21 mouse cellular contexts compared by ENCODE assay signal in the genomic region with DNA sequence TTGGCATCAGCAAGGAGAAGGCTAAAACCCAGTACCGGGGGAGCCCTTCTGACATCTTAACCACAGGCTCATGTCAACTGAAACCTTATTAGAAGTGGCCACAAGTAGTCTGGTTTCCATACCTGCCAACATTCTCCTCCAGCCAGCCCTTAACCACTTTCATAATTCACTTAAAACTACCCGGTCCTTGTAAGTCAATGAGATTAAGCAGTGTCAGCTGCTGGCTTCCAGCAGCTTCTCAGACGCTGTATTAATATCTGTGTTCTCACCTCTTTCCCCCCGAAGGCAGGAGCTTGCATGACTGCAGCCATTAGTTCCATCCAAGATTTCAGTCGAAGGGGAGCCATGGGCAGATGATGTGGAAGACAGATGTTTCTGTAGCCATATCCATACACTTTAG.
"Had no signal": no experiment of that assay in that cellular context is flagged by ENCODE, and none has a peak within 500 bp of the region (broad histone marks: within the 10 kb centered on the region; RNA-seq: fewer than 3 reads in every experiment).

No protein-coding gene starts in this region.

- H3K9ac ChIP-seq: liver, postnatal 0 days; lung, embryonic 15.5 days; midbrain, embryonic 13.5 days; neural tube, embryonic 13.5 days; neural tube, embryonic 15.5 days had no signal

- H3K36me3 ChIP-seq: lung, embryonic 15.5 days; midbrain, embryonic 13.5 days; neural tube, embryonic 13.5 days; neural tube, embryonic 15.5 days had no signal

- ATAC-seq: liver, postnatal 0 days; lung, postnatal 0 days; midbrain, embryonic 13.5 days; midbrain, embryonic 16.5 days had no signal

- DNase-seq: liver, postnatal 0 days; lung, adult 2 months; lung, postnatal 14 days; lung, postnatal 36 days; right cerebral cortex, adult 18-20 months; right cerebral cortex, postnatal 25 days; right cerebral cortex, postnatal 4 days; spleen, adult 18-20 months; thymus, adult 18-20 months; thymus, postnatal 14 days; thymus, postnatal 36 days had no signal

- H3K4me3 ChIP-seq: lung, embryonic 15.5 days; megakaryocyte, embryonic 14.5 days; midbrain, embryonic 13.5 days; myocyte; neural tube, embryonic 13.5 days; neural tube, embryonic 15.5 days had no signal

- H3K27ac ChIP-seq: lung, embryonic 15.5 days; macrophage; midbrain, embryonic 13.5 days; neural tube, embryonic 13.5 days; neural tube, embryonic 15.5 days had no signal

- H3K27me3 ChIP-seq: lung, embryonic 15.5 days; midbrain, embryonic 13.5 days; neural tube, embryonic 13.5 days; neural tube, embryonic 15.5 days had no signal

- H3K4me2 ChIP-seq: lung, embryonic 15.5 days; midbrain, embryonic 11.5 days; midbrain, embryonic 13.5 days; neural tube, embryonic 13.5 days; neural tube, embryonic 15.5 days had no signal

- H3K9me3 ChIP-seq: lung, embryonic 15.5 days; megakaryocyte, embryonic 14.5 days; midbrain, embryonic 13.5 days; neural tube, embryonic 13.5 days; neural tube, embryonic 15.5 days had no signal

- H3K4me1 ChIP-seq: lung, embryonic 15.5 days; megakaryocyte, embryonic 14.5 days; midbrain, embryonic 13.5 days; neural tube, embryonic 13.5 days; neural tube, embryonic 15.5 days had no signal
